Mouse (Mus musculus) thymus, adult 2 months (tissue): ENCODE measurements around the gene Fcor. TPM values are rescaled to one million over a fixed set of nuclear protein-coding genes. Genes with fewer than 3 reads are reported as not detected.
A peak's percentile ranks its signal among the peaks of the same experiment; 100 is the strongest.

Experiments used
- DNase-seq: peaks from one replicate; pipeline ENCODE4 v3.0.0; 2021
- H3K27ac ChIP-seq: fragments of 200-500 bp; 2 replicates; pipeline ENCODE4 v1.5.1; 2012; ENCODE audit warnings: low read length, control low read depth; ENCODE audit not compliant: control insufficient read depth, insufficient read depth
- H3K27me3 ChIP-seq: fragments of 200-500 bp; 2 replicates; pipeline ENCODE4 v1.6.1; 2012; ENCODE audit warnings: mild to moderate bottlenecking, low read length, moderate library complexity, mixed read lengths; ENCODE audit not compliant: control insufficient read depth, insufficient read depth
- H3K36me3 ChIP-seq: fragments of 200-500 bp; 2 replicates; pipeline ENCODE4 v1.6.1; 2012; ENCODE audit warnings: mild to moderate bottlenecking, low read length, moderate library complexity; ENCODE audit not compliant: control insufficient read depth, insufficient read depth
- H3K4me1 ChIP-seq: fragments of 200-500 bp; replicated peaks from 2 replicates; pipeline ENCODE4 v1.6.1; 2012; ENCODE audit warnings: low read length; ENCODE audit not compliant: control insufficient read depth, insufficient read depth
- H3K4me3 ChIP-seq: fragments of 200-500 bp; 2 replicates; pipeline ENCODE4 v1.5.1; 2012; ENCODE audit warnings: mild to moderate bottlenecking, low read length, control low read depth, moderate library complexity; ENCODE audit not compliant: control insufficient read depth, insufficient read depth
- CTCF ChIP-seq: fragments of 200-500 bp; IDR thresholded peaks from 2 replicates; pipeline ENCODE4 v1.5.1; 2012; ENCODE audit warnings: mild to moderate bottlenecking, control low read depth, low read length, moderate library complexity, borderline replicate concordance; ENCODE audit not compliant: control insufficient read depth, poor library complexity, insufficient read depth; ENCODE audit errors: extremely low read depth
- POLR2A ChIP-seq: fragments of 200-500 bp; IDR thresholded peaks from 2 replicates; pipeline ENCODE4 v1.6.1; 2012; ENCODE audit warnings: mild to moderate bottlenecking, low read length, control low read depth, moderate library complexity; ENCODE audit not compliant: control insufficient read depth, poor library complexity, insufficient read depth; ENCODE audit errors: extremely low read depth
- WGBS: fragments of 180-500 bp; shearing (Covaris S2); methylation state at CpG from one replicate; pipeline ENCODE4 v1.1.7; 2018; 5-methylcytosine and 5-hydroxymethylcytosine counted together
- polyA plus RNA-seq: library from polyadenylated mRNA; depleted of rRNA; stranded (reverse); fragments of >200 nt; gene quantifications from 2 replicates; pipeline ENCODE4 v1.2.3, GENCODE M21; 2012; rRNA removed

Gene Fcor
- polyA plus RNA-seq, 1 experiment = 14.0 TPM

DNA sequence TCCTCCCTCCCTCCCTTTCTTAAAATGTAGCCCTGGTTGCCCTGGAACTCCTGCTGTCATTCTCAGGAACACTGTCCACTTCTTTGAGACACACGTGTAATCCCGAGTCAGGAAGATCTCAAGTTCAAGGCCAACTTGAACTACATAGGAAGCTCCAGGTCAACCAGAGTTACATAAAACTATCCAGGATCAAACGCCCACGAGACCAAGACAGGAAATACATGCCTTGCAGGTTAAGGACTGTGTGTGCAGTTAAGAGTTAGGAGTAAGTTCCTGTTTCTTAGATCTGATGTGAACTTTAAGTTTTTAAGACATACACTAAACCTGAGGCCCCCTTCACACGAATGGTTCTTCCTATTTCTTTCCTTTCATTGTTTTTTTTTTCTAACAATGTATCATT lies 45.2 kb downstream of the Fcor start:
- peaks cover 16% of the 10 kb centered on the region for H3K4me1 ChIP-seq
- no peak for DNase-seq
- no peaks in the 10 kb centered on the region for H3K27me3 ChIP-seq
- H3K36me3 ChIP-seq = no peaks in the 10 kb centered on the region
- WGBS = 4% methylated on average over 5 of the region's 5 CpGs
- no peak overlapping the region for H3K4me3 ChIP-seq
- no peak overlapping the region for H3K27ac ChIP-seq
- TF ChIP-seq POLR2A = no peak
- TF ChIP-seq CTCF = no peak

GRCm38 (mm10) chr8:3625445-3625844 lies 46.7 kb downstream of the Fcor start, which contains the start of gene Pcp2:
Gene Pcp2 (minus strand): TSS chr8:3625545.
- DNase-seq = no peak
- Histone ChIP-seq H3K27me3 (no peaks in the 10 kb centered on the region), H3K4me3 (no peak within 1 kb of the TSS), H3K4me1 (peaks cover 7% of the 10 kb centered on the region), H3K36me3 (no peaks in the 10 kb centered on the region), H3K27ac (no peak within 1 kb of the TSS)
- TF ChIP-seq CTCF (no peak), POLR2A (no peak)
- WGBS = 100% methylated on average over 1 of the region's 1 CpGs

- Histone ChIP-seq H3K4me3 (no peak overlapping the region), H3K27me3 (no peaks in the 10 kb centered on the region), H3K36me3 (no peaks in the 10 kb centered on the region; the same call in 1 of the 2 replicates), H3K27ac (no peak overlapping the region), H3K4me1 (peaks cover 9% of the 10 kb centered on the region)
- 61% methylated on average over 8 of the region's 8 CpGs for WGBS
- DNase-seq = no peak
- TF ChIP-seq POLR2A (no peak), CTCF (no peak)
These were observed 50.0 kb downstream of the Fcor start for GRCm38 (mm10) chr8:3622119-3622518.

- H3K27ac ChIP-seq = no peak within 1 kb of the TSS; the same call in 1 of the 2 replicates
- peak within 1 kb of the TSS; percentile 54 for H3K4me3 ChIP-seq
- no peaks in the 10 kb centered on the region for H3K27me3 ChIP-seq
- DNase-seq = peak; percentile 96
- H3K36me3 ChIP-seq = peaks cover 6% of the 10 kb centered on the region
- no peak for TF ChIP-seq POLR2A
- peak; percentile 21; the same call in 1 of the 2 replicates for TF ChIP-seq CTCF
- WGBS = under 1% methylated on average over 37 of the region's 37 CpGs
- H3K4me1 ChIP-seq = peaks cover 6% of the 10 kb centered on the region
These were observed 50.8 kb downstream of the Fcor start, which contains the start of the genes Xab2 and Pet100 for GRCm38 (mm10) chr8:3621199-3621970. Gene Xab2 (minus strand): TSS chr8:3621316. Gene Pet100 (plus strand): TSS chr8:3621548.

Other genes starting within 250 kb of the Fcor start
- gene Pex11g, start 204.7 kb downstream of the Fcor start, polyA plus RNA-seq = 3.1 TPM in 2 replicates
- gene Tex45, start 201.5 kb downstream of the Fcor start, polyA plus RNA-seq = 0.20 TPM in 1 of 2 replicates, not detected in the other
- 75.9 and 76.7 TPM in 2 replicates for gene Zfp358, start 179.2 kb downstream of the Fcor start, polyA plus RNA-seq
- gene Mcoln1, start 171.9 kb downstream of the Fcor start, polyA plus RNA-seq = 312 and 481 TPM in 2 replicates
- gene Pnpla6, start 157.0 kb downstream of the Fcor start, polyA plus RNA-seq = 56.1 and 61.6 TPM in 2 replicates
- gene C330021F23Rik, start 104.4 kb downstream of the Fcor start, polyA plus RNA-seq = not detected in 2 replicates
- 2.6 and 2.7 TPM in 2 replicates for gene Camsap3, start 85.1 kb downstream of the Fcor start, polyA plus RNA-seq
- 128 and 133 TPM in 2 replicates for gene Xab2, start 51.0 kb downstream of the Fcor start, polyA plus RNA-seq
- 4.7 and 6.9 TPM in 2 replicates for gene Pet100, start 50.8 kb downstream of the Fcor start, polyA plus RNA-seq
- gene Pcp2, start 46.8 kb downstream of the Fcor start, polyA plus RNA-seq = 0.34 and 0.84 TPM in 2 replicates
- 260 and 262 TPM in 2 replicates for gene Stxbp2, start 41.4 kb downstream of the Fcor start, polyA plus RNA-seq
- gene Retn, start 16.6 kb downstream of the Fcor start, polyA plus RNA-seq = 15.3 and 16.9 TPM in 2 replicates
- 1.2 and 2.1 TPM in 2 replicates for gene Mcemp1, start 6.6 kb downstream of the Fcor start, polyA plus RNA-seq
- gene Trappc5, start 3.9 kb upstream of the Fcor start, polyA plus RNA-seq = 42.3 and 46.4 TPM in 2 replicates
- 5.8 and 8.0 TPM in 2 replicates for gene Fcer2a, start 21.8 kb upstream of the Fcor start, polyA plus RNA-seq
- gene Clec4g, start 48.3 kb upstream of the Fcor start, polyA plus RNA-seq = 0.09 TPM in 1 of 2 replicates, not detected in the other
- 0.89 and 2.2 TPM in 2 replicates for gene Cd209a, start 76.6 kb upstream of the Fcor start, polyA plus RNA-seq
- gene Cd209e, start 181.9 kb upstream of the Fcor start, polyA plus RNA-seq = 0.60 and 0.81 TPM in 2 replicates
- 3.1 and 4.3 TPM in 2 replicates for gene Cd209d, start 206.2 kb upstream of the Fcor start, polyA plus RNA-seq